Mouse (Mus musculus) thymus, adult 2 months (tissue): ENCODE measurements around the gene Slco2b1. TPM values are rescaled to one million over a fixed set of nuclear protein-coding genes. Genes with fewer than 3 reads are reported as not detected.
"Not testable (repeated sequence)": the region's sequence is repeated elsewhere in the genome, so short reads cannot be mapped to it uniquely, and the experiment has no call there.

Experiments
- DNase-seq: peaks from one replicate; pipeline ENCODE4 v3.0.0; 2021
- H3K27ac ChIP-seq: fragments of 200-500 bp; 2 replicates; pipeline ENCODE4 v1.5.1; 2012; ENCODE audit warnings: low read length, control low read depth; ENCODE audit not compliant: control insufficient read depth, insufficient read depth
- H3K27me3 ChIP-seq: fragments of 200-500 bp; 2 replicates; pipeline ENCODE4 v1.6.1; 2012; ENCODE audit warnings: mild to moderate bottlenecking, low read length, moderate library complexity, mixed read lengths; ENCODE audit not compliant: control insufficient read depth, insufficient read depth
- H3K36me3 ChIP-seq: fragments of 200-500 bp; 2 replicates; pipeline ENCODE4 v1.6.1; 2012; ENCODE audit warnings: mild to moderate bottlenecking, low read length, moderate library complexity; ENCODE audit not compliant: control insufficient read depth, insufficient read depth
- H3K4me1 ChIP-seq: fragments of 200-500 bp; replicated peaks from 2 replicates; pipeline ENCODE4 v1.6.1; 2012; ENCODE audit warnings: low read length; ENCODE audit not compliant: control insufficient read depth, insufficient read depth
- H3K4me3 ChIP-seq: fragments of 200-500 bp; 2 replicates; pipeline ENCODE4 v1.5.1; 2012; ENCODE audit warnings: mild to moderate bottlenecking, low read length, control low read depth, moderate library complexity; ENCODE audit not compliant: control insufficient read depth, insufficient read depth
- CTCF ChIP-seq: fragments of 200-500 bp; IDR thresholded peaks from 2 replicates; pipeline ENCODE4 v1.5.1; 2012; ENCODE audit warnings: mild to moderate bottlenecking, control low read depth, low read length, moderate library complexity, borderline replicate concordance; ENCODE audit not compliant: control insufficient read depth, poor library complexity, insufficient read depth; ENCODE audit errors: extremely low read depth
- POLR2A ChIP-seq: fragments of 200-500 bp; IDR thresholded peaks from 2 replicates; pipeline ENCODE4 v1.6.1; 2012; ENCODE audit warnings: mild to moderate bottlenecking, low read length, control low read depth, moderate library complexity; ENCODE audit not compliant: control insufficient read depth, poor library complexity, insufficient read depth; ENCODE audit errors: extremely low read depth
- WGBS: fragments of 180-500 bp; shearing (Covaris S2); methylation state at CpG from one replicate; pipeline ENCODE4 v1.1.7; 2018; 5-methylcytosine and 5-hydroxymethylcytosine counted together
- polyA plus RNA-seq: library from polyadenylated mRNA; depleted of rRNA; stranded (reverse); fragments of >200 nt; gene quantifications from 2 replicates; pipeline ENCODE4 v1.2.3, GENCODE M21; 2012; rRNA removed

Slco2b1 gene
- 29.8 and 36.1 TPM in 2 replicates for polyA plus RNA-seq

DNA sequence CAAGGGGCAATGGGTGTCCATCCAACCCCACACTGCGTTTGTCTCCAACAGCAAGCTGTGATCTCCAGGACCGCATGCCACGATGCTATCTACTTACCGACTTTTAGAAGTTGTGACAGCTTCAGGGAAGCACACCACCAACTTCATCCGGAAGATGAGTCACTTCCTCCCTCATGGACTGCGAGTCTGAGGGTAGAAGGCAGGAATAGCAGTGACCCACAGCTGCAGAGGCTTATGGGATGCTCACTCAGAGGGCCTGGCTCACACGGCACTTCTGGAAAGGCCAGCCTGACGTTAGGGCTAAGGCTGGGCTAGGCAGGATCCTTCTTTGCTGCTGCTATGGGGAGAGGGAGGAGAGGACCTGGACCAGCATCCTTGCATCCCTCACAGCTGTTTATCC is at the start of gene Slco2b1:
Gene Slco2b1, minus strand, starts transcription at position 175 of the 400 bp plus-strand sequence.
- H3K4me1 ChIP-seq, result no peaks in the 10 kb centered on the region; the same call in 1 of the 2 replicates
- WGBS, result 55% methylated on average over 8 of the region's 8 CpGs
- no peak for DNase-seq
- H3K27ac ChIP-seq, result no peak within 1 kb of the TSS
- H3K4me3 ChIP-seq, result no peak within 1 kb of the TSS
- H3K36me3 ChIP-seq, result no peaks in the 10 kb centered on the region
- no peaks in the 10 kb centered on the region for H3K27me3 ChIP-seq
- TF ChIP-seq CTCF (no peak), POLR2A (no peak)

DNA sequence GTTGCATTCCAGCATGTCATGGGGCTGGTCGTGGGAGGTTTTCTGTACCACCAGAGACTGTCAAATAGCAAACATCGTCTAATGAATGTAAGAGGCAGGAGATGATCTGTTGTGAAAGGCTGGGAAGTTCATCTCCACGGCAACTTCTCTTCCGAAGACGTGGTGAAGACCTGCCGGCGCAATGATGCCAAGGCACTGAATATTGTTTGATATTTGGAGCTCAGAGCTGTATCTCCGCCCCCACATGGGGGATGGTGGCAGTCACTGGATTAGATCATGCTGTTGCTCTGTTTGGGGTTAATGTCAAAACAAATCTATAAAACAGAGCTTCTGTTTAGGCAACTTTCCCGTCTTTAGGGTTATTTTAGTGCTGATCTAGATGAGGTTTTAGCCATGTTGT is 28.1 kb upstream of the Slco2b1 start:
- TF ChIP-seq CTCF, result no peak
- no peak for TF ChIP-seq POLR2A
- no peak overlapping the region for H3K4me3 ChIP-seq
- H3K27ac ChIP-seq, result no peak overlapping the region
- 89% methylated on average over 9 of the region's 9 CpGs for WGBS
- no peaks in the 10 kb centered on the region; the same call in 1 of the 2 replicates for H3K27me3 ChIP-seq
- peaks cover 9% of the 10 kb centered on the region for H3K4me1 ChIP-seq
- DNase-seq, result no peak
- H3K36me3 ChIP-seq, result no peaks in the 10 kb centered on the region

DNA sequence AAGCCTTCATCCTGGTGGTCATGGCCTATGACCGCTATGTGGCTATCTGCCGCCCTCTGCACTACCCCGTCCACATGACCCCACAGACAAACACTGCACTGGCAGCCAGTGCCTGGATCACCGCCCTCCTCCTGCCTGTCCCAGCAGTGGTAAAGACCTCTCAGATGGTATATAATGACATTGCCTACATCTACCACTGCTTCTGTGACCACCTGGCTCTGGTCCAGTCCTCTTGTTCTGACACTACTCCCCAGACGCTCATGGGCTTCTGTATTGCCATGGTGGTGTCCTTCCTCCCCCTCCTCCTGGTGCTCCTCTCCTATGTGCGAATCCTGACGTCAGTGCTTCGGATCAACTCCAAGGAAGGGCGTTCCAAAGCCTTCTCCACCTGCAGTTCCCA is 24.4 kb upstream of the Slco2b1 start:
- H3K27me3 ChIP-seq, H3K36me3 ChIP-seq, H3K4me1 ChIP-seq, H3K27ac ChIP-seq, DNase-seq, H3K4me3 ChIP-seq: not testable (repeated sequence)
- WGBS, result 98% methylated on average over 9 of the region's 9 CpGs

DNA sequence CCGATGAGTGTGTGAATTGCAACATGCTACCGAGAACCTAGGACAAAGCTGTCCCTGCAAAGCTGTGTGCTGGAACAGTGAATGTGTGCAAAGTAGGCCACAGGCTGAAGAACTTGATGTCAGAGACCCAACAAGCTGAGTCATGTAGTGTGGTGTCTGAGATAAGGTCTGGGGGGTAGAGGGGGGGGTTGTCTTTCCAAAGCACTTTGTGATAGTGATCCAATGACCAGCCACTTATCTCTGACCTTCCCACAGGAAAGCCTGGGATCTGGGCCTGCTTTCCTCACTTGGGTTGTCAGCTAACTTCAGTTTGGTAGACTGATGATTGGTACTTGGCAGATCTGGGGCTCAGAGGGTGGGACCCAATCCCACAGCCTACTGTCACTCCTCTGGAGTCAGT is 23.5 kb upstream of the Slco2b1 start:
- no peaks in the 10 kb centered on the region for H3K36me3 ChIP-seq
- no peak for DNase-seq
- no peak overlapping the region for H3K27ac ChIP-seq
- H3K27me3 ChIP-seq, result no peaks in the 10 kb centered on the region; the same call in 1 of the 2 replicates
- H3K4me1 ChIP-seq, result no peaks in the 10 kb centered on the region
- H3K4me3 ChIP-seq, result no peak overlapping the region
- TF ChIP-seq POLR2A, result no peak
- no peak for TF ChIP-seq CTCF
- 70% methylated on average over 2 of the region's 2 CpGs for WGBS

DNA sequence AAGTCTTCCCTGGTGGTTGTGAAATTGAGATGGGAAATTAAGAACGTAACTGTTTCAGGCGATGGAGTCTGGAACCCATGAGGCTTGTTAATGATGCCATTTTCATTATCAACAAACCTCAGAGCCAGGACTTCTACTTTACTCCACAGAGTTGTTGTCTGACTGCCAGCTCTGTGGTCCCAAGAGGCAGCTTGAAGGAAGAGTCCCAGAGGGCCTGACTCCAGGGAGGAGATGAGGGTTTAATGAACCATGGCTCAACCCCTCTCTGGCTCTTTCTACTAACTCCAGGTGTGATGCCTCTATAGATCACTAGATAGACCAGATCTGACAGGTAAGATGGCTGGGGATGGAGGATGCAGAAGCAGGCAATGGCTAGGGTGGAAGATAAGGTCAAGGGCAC is 18.8 kb upstream of the Slco2b1 start, which contains the start of gene Olfr520:
Gene Olfr520, plus strand, starts transcription at position 301 of the 400 bp plus-strand sequence.
- no peak for DNase-seq
- H3K27me3 ChIP-seq, result no peaks in the 10 kb centered on the region
- no peaks in the 10 kb centered on the region for H3K36me3 ChIP-seq
- WGBS, result 96% methylated on average over 2 of the region's 2 CpGs
- H3K4me1 ChIP-seq, result no peaks in the 10 kb centered on the region
- no peak for TF ChIP-seq CTCF
- no peak within 1 kb of the TSS for H3K27ac ChIP-seq
- no peak within 1 kb of the TSS for H3K4me3 ChIP-seq

DNA sequence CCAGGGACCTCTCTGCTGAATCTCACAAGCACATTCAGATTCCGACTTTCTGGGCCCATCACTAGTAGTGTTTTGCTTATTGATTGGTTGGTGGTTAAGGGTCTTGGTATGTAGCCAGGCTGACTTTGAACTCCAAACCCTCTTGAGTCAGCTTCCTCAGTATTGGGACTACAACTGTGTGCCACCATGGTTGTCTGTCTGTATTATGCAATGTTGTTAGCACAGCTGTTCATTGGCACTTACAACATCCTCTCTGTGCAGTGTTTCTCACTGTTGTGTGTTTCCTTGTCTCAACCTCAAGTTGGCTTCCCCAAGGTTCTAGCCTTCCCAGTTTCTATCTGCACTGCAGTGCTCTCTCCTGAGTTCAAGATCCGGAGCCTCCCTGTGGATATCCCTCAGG is 5.4 kb upstream of the Slco2b1 start:
- Histone ChIP-seq H3K36me3 (no peaks in the 10 kb centered on the region), H3K27ac (no peak overlapping the region), H3K4me3 (no peak overlapping the region), H3K27me3 (no peaks in the 10 kb centered on the region), H3K4me1 (no peaks in the 10 kb centered on the region)
- DNase-seq, result no peak
- WGBS, result 94% methylated on average over 2 of the region's 2 CpGs
- TF ChIP-seq POLR2A, result no peak
- no peak for TF ChIP-seq CTCF

DNA sequence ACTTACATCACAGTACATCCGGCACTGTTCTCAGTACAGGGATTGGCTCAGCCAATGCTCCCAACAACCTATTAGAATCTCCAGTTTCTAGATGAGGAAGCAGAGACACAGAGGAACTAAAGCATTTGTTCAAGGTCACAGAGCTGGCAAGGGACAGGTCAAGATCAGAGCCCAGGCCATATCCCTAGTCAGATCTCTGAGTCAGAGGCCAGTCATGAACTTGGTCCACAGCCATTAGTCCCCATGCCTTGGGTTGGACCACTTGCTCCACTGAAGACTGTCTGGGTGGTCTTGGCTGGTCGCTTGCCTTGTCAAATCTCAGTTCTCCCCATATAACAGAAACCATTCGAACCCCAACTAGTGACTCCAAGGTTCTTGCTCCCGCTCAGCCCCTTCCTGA is 1.3 kb upstream of the Slco2b1 start:
- no peak for DNase-seq
- no peaks in the 10 kb centered on the region for H3K27me3 ChIP-seq
- H3K36me3 ChIP-seq, result no peaks in the 10 kb centered on the region
- WGBS, result 94% methylated on average over 4 of the region's 4 CpGs
- no peak overlapping the region for H3K27ac ChIP-seq
- no peak overlapping the region for H3K4me3 ChIP-seq
- H3K4me1 ChIP-seq, result no peaks in the 10 kb centered on the region
- TF ChIP-seq POLR2A (no peak), CTCF (no peak)
